Mouse (Mus musculus) heart, postnatal 25 days (tissue): Measurements from ENCODE around the gene Slc8a2. TPM values are rescaled to one million over a fixed set of nuclear protein-coding genes. Genes with fewer than 3 reads are reported as not detected.

Source experiments
- DNase-seq: peaks from one replicate; pipeline ENCODE4 v3.0.0; 2022; ENCODE audit warnings: low spot score
- intact Hi-C: fragments of 180-260 bp; cut with DNase I; formaldehyde crosslinking; loops from one replicate; pipeline ENCODE4 v1.15.1; 2025
- total RNA-seq, 2 experiments: library from RNA; stranded (reverse); gene quantifications; 2 replicates each; pipeline ENCODE4 v1.2.3; 2021

The Slc8a2 gene
- total RNA-seq, 2 experiments from 2014 or later, result 0.68 to 0.70 TPM

GRCm38 (mm10) chr7:16119569-16120261 lies 9.9 kb upstream of the Slc8a2 start, which contains the start of gene Kptn:
Kptn (plus strand) TSS chr7:16119895.
- intact Hi-C loops, result loop anchor here (2.0 kb wide), 1 partner anchor 19 kb away; no protein-coding TSS in a partner anchor
- DNase-seq, result peak; percentile 80

GRCm38 (mm10) chr7:16120262-16120600 lies 9.4 kb upstream of the Slc8a2 start:
- intact Hi-C loops, result no loop called here

DNA sequence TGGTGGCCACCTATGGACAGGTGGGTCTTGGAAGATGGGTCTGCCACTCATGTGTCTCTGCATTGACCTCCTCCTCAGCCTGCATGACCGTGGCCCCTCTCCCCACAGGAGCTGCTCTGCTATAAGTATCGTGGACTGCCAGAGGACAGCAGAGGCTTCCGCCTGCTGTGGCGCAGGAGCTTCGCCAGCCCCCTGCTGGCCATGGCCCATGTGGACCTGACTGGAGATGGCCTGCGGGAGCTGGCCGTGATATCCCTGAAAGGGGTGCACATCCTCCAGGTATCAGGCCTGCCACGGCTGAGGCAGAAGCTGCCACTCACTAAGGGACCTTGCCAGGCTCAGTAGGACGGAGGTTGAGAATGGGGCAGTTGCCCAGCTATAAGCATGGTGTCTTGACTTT lies 3.8 kb upstream of the Slc8a2 start:
- no peak for DNase-seq
- intact Hi-C loops, result no loop called here

More at GRCm38 (mm10) chr7:16120262-16120600, 9.4 kb upstream of the Slc8a2 start:
- DNase-seq, result no peak

- intact Hi-C loops, result no loop called here
These were observed 1.3 kb upstream of the Slc8a2 start for GRCm38 (mm10) chr7:16128344-16128743.

DNA sequence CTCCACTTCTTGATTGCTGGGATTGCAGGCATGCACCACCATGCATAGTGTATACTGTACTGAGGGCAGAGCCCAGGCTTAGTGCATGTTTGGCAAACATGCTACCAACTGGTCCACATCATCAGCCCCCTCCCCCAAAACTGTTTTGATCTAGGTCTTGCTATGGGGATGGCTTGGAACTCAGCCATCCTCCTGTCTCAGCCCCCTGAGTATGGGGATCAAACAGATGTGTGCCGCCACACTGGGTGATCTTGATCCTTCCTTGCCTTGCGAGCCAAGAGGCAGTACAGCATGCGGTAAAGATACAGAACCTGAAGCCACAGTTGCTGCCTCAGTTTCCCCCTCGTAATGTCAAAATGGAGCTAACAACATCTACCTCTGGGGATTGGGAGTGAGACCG lies 727 bp upstream of the Slc8a2 start:
- intact Hi-C loops, result no loop called here
- DNase-seq, result no peak

More at GRCm38 (mm10) chr7:16128344-16128743, 1.3 kb upstream of the Slc8a2 start:
- DNase-seq, result no peak

GRCm38 (mm10) chr7:16129846-16130691 lies 443 bp downstream of the Slc8a2 start:
- intact Hi-C loops, result no loop called here
- no peak for DNase-seq

DNA sequence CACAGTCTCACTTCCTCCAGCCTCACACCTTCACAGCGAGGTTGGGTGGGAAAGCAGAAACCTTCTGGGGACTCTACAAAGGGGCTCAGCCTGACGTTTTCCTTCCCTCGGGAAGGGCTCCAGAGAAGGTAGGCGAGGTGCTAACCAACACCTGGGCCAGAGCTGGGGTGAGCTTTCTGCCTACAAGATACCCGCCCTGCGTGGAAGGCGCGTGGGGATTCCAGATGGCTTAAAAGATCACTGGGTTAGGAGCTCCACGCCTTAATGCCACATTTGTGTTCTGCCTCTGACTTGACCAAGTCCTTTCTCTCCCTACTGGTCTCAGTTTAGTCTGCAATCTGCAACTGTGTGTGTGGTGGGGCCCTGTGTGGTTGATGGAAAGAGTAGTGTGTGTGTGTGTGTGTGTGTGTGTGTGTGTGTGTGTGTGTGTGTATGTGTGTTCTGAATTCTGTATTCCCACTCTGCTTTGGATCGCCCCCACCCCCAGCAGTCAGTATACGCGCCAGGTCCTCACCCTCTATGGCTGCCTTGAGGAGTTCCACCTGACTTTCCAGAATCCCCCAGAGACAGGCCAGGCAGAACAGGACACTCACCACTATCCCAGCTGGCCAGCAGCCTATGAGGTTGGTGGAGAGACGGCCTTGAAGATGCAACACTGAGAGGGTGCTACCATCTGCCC lies 1.5 kb downstream of the Slc8a2 start:
- intact Hi-C loops, result no loop called here
- no peak for DNase-seq

- DNase-seq, result no peak
- intact Hi-C loops, result no loop called here
These were observed 2.5 kb downstream of the Slc8a2 start for GRCm38 (mm10) chr7:16132161-16132581.

DNA sequence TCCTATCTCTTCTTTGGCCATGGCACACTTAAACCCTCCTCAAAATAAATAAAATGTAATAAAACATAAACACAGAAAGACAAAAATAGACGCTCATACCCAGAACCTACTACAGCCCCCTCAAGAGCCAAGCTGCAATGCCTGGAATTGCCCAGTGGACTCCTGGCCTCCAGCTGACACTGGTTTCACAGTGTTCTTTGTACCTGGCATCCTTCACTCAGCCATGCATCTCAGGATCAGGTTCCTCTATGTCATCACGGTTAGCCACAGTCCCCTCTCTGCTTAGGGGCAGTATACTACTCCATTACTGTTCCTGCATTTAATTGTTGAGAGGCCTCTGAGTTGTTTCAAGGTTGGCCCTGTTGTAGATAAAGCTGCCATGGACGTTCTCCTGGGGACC lies 3.3 kb downstream of the Slc8a2 start:
- DNase-seq, result no peak
- intact Hi-C loops, result no loop called here

- intact Hi-C loops, result no loop called here
- no peak for DNase-seq
These were observed 4.1 kb downstream of the Slc8a2 start for GRCm38 (mm10) chr7:16133691-16134090.

- no peak for DNase-seq
- intact Hi-C loops, result no loop called here
These were observed 5.3 kb downstream of the Slc8a2 start for GRCm38 (mm10) chr7:16134951-16135392.

- intact Hi-C loops, result loop anchor here (5.0 kb wide), 1 partner anchor 36 kb away; no protein-coding TSS in a partner anchor
These were observed 17.1 kb downstream of the Slc8a2 start for GRCm38 (mm10) chr7:16146489-16147410.

DNA sequence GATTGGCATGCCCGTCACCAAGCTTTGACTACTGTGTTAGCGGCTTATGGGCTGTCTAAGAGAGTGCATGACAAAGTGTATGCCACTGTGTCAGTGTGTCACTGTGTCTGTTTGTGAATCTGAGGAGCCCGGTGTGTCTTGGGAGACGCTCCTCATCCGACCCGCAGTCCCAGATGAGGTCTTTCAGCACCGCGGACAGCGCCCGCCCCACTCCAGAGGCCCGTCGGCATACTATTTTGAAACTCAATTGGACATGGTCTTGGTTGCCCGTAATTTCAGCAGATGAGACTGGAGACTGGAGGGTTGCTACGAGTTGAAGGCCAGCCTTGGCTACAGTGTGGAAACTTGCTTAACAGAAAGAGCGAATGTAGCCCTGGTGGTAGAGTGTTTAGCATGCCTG lies 18.0 kb downstream of the Slc8a2 start:
- DNase-seq, result no peak
- intact Hi-C loops, result loop anchor here (5.0 kb wide), 1 partner anchor 35 kb away; no protein-coding TSS in a partner anchor

More at GRCm38 (mm10) chr7:16146489-16147410, 17.1 kb downstream of the Slc8a2 start:
- DNase-seq, result no peak

GRCm38 (mm10) chr7:16149241-16149640 lies 19.6 kb downstream of the Slc8a2 start:
- intact Hi-C loops, result loop anchor here (5.0 kb wide), 1 partner anchor 33 kb away; no protein-coding TSS in a partner anchor
- DNase-seq, result no peak

- DNase-seq, result no peak
- intact Hi-C loops, result no loop called here
These were observed 20.8 kb downstream of the Slc8a2 start for GRCm38 (mm10) chr7:16150191-16151145.

- intact Hi-C loops, result loop anchor here (1.0 kb wide), 1 partner anchor 56 kb away; no protein-coding TSS in a partner anchor
- DNase-seq, result no peak
These were observed 23.9 kb downstream of the Slc8a2 start for GRCm38 (mm10) chr7:16153522-16153921.

- intact Hi-C loops, result loop anchor here (5.0 kb wide), 1 partner anchor 178 kb away; no protein-coding TSS in a partner anchor
- DNase-seq, result peak; percentile 23
These were observed 25.7 kb downstream of the Slc8a2 start for GRCm38 (mm10) chr7:16155132-16155872.
